ENCODE assay signal across 31 mouse cellular contexts in genomic region chr5:123196746-123197145, GRCm38 (mm10). TPM values are rescaled to one million over a fixed set of nuclear protein-coding genes. Genes with fewer than 3 reads are reported as not detected.
A peak's percentile ranks its signal among the peaks of the same experiment; 100 is the strongest.
DNase-seq lines count a peak whose midpoint lies in the region; ATAC-seq and TF ChIP-seq lines count a peak whose summit lies in the region.
"Had no signal": no experiment of that assay in that cellular context is flagged by ENCODE, and none has a peak within 500 bp of the region (broad histone marks: within the 10 kb centered on the region; RNA-seq: fewer than 3 reads in every experiment).

No protein-coding gene starts in this region.

- H3K9ac ChIP-seq in liver, adult 2 months (ENCODE audit: low read depth, low read length), result peak overlapping the region; percentile 69
- no peak overlapping the region for H3K9ac ChIP-seq in liver, embryonic 14.5 days (replicated peaks)
- H3K9ac ChIP-seq in liver, postnatal 0 days (replicated peaks), result no peak overlapping the region
- H3K9ac ChIP-seq in midbrain, embryonic 14.5 days (replicated peaks; ENCODE audit: low read length), result no peak overlapping the region
- H3K9ac ChIP-seq: forebrain, postnatal 0 days; hindbrain, embryonic 15.5 days had no signal

- H3K27ac ChIP-seq in heart, embryonic 10.5 days, result no peak overlapping the region
- peak overlapping the region; percentile 99 for H3K27ac ChIP-seq in liver, adult 2 months (replicated peaks; ENCODE audit: insufficient read depth, low read depth, low read length)
- H3K27ac ChIP-seq in liver, embryonic 14.5 days, result no peak overlapping the region
- H3K27ac ChIP-seq in liver, postnatal 0 days (ENCODE audit: low read depth), result peak overlapping the region; percentile 89
- no peak overlapping the region for H3K27ac ChIP-seq in midbrain, embryonic 14.5 days (replicated peaks; ENCODE audit: low read depth, low read length)
- no peak overlapping the region for H3K27ac ChIP-seq in left cerebral cortex, adult 2 months
- H3K27ac ChIP-seq: forebrain, embryonic 10.5 days; gastrocnemius, adult 2 months; hindbrain, embryonic 10.5 days; hindbrain, embryonic 15.5 days had no signal

- intact Hi-C loops in left cerebral cortex, adult 2 months (cut with DNase I), result no loop called here

- no peaks in the 10 kb centered on the region for H3K36me3 ChIP-seq in heart, embryonic 10.5 days
- H3K36me3 ChIP-seq in liver, adult 2 months (ENCODE audit: control insufficient read depth, insufficient read depth, low read length), result no peaks in the 10 kb centered on the region
- H3K36me3 ChIP-seq in liver, embryonic 14.5 days (replicated peaks; ENCODE audit: control insufficient read depth, insufficient read depth, low read depth), result no peaks in the 10 kb centered on the region
- H3K36me3 ChIP-seq in liver, postnatal 0 days (replicated peaks; ENCODE audit: insufficient read depth, low read length), result no peaks in the 10 kb centered on the region
- no peaks in the 10 kb centered on the region for H3K36me3 ChIP-seq in midbrain, embryonic 14.5 days (ENCODE audit: control insufficient read depth, insufficient read depth, low read length)
- H3K36me3 ChIP-seq: forebrain, embryonic 10.5 days; G1E; hindbrain, embryonic 10.5 days; hindbrain, embryonic 15.5 days had no signal

- DNase-seq in heart, embryonic 10.5 days (ENCODE audit: low spot score), result peak; percentile 35
- DNase-seq in heart, adult 9 months (ENCODE audit: low spot score in 2 of 2), result no peak
- peak; percentile 100 for DNase-seq in liver, adult 2 months (ENCODE audit: extremely low read depth, low read depth, low spot score)
- no peak for DNase-seq in liver
- DNase-seq in liver, embryonic 14.5 days (ENCODE audit: low read depth in 3 of 3, low spot score in 3 of 3), result no peak
- peak; percentile 67 for DNase-seq in liver, postnatal 0 days
- DNase-seq in midbrain, embryonic 14.5 days, result no peak
- DNase-seq in left cerebral cortex, adult 2 months (ENCODE audit: extremely low spot score in 1 of 2, low spot score in 2 of 2), result no peak
- DNase-seq: adrenal gland, postnatal 10 days; adrenal gland, postnatal 36 days; B cell, adult 2 months; cerebellum, adult 18-20 months; cerebellum, adult 9-10 months; cerebellum, postnatal 14 days; forebrain, postnatal 0 days; gastrocnemius, adult 2 months; gastrocnemius, postnatal 14 days; heart, adult 18-20 months; heart, postnatal 36 days had no signal

- peaks cover 3% of the 10 kb centered on the region; the same call in 1 of the 2 replicates for H3K27me3 ChIP-seq in heart, embryonic 10.5 days (ENCODE audit: insufficient read depth, poor library complexity, severe bottlenecking)
- H3K27me3 ChIP-seq in liver, adult 2 months (ENCODE audit: control insufficient read depth, insufficient read depth, low read length), result no peaks in the 10 kb centered on the region
- H3K27me3 ChIP-seq in liver, embryonic 14.5 days (ENCODE audit: control insufficient read depth, insufficient read depth, low read length), result no peaks in the 10 kb centered on the region
- no peaks in the 10 kb centered on the region for H3K27me3 ChIP-seq in liver, postnatal 0 days (ENCODE audit: insufficient read depth, low read length)
- H3K27me3 ChIP-seq in midbrain, embryonic 14.5 days (ENCODE audit: control insufficient read depth, insufficient read depth, low read length), result no peaks in the 10 kb centered on the region
- H3K27me3 ChIP-seq: hindbrain, embryonic 15.5 days had no signal

- 75% methylated on average over 4 of the region's 4 CpGs for WGBS in heart, embryonic 10.5 days
- WGBS in liver, adult 2 months, result 24% methylated on average over 4 of the region's 4 CpGs
- WGBS in liver, embryonic 14.5 days (ENCODE audit: insufficient replicate concordance), result 69% methylated on average over 4 of the region's 4 CpGs
- WGBS in liver, postnatal 0 days (ENCODE audit: insufficient replicate concordance), result 61% methylated on average over 4 of the region's 4 CpGs
- 78% methylated on average over 4 of the region's 4 CpGs for WGBS in midbrain, embryonic 14.5 days

- no peaks in the 10 kb centered on the region for H3K79me2 ChIP-seq in liver, adult 2 months (ENCODE audit: control insufficient read depth, insufficient read depth, low read length)

- no peaks in the 10 kb centered on the region for H3K4me1 ChIP-seq in heart, embryonic 10.5 days
- H3K4me1 ChIP-seq in liver, adult 2 months (ENCODE audit: control insufficient read depth, insufficient read depth, low read length), result peaks cover 40% of the 10 kb centered on the region
- H3K4me1 ChIP-seq in liver, embryonic 14.5 days (replicated peaks; ENCODE audit: control insufficient read depth in 2 of 2, insufficient read depth in 2 of 2, low read length in 1 of 2), result peaks cover 56 to 59% of the 10 kb centered on the region in 2 experiments
- H3K4me1 ChIP-seq in liver, postnatal 0 days (ENCODE audit: insufficient read depth), result peaks cover 62% of the 10 kb centered on the region
- no peaks in the 10 kb centered on the region for H3K4me1 ChIP-seq in midbrain, embryonic 14.5 days (ENCODE audit: control insufficient read depth, insufficient read depth, low read length)
- H3K4me1 ChIP-seq: hindbrain, embryonic 15.5 days had no signal

- no peak overlapping the region for H3K4me3 ChIP-seq in heart, embryonic 10.5 days
- H3K4me3 ChIP-seq in liver, adult 2 months (ENCODE audit: insufficient read depth, low read depth, low read length), result no peak overlapping the region
- H3K4me3 ChIP-seq in liver, embryonic 14.5 days (ENCODE audit: insufficient read depth in 1 of 2, low read depth in 2 of 2, low read length in 2 of 2), result no peak overlapping the region
- no peak overlapping the region for H3K4me3 ChIP-seq in liver, postnatal 0 days (ENCODE audit: low read depth, low read length)
- no peak overlapping the region for H3K4me3 ChIP-seq in midbrain, embryonic 14.5 days (replicated peaks; ENCODE audit: low read depth, low read length)
- H3K4me3 ChIP-seq in left cerebral cortex, adult 2 months, result no peak overlapping the region
- H3K4me3 ChIP-seq: forebrain, embryonic 10.5 days; gastrocnemius, adult 2 months; hindbrain, embryonic 10.5 days; hindbrain, embryonic 15.5 days had no signal

- TF ChIP-seq CTCF in liver, adult 2 months (IDR thresholded peaks at IDR 0.05; ENCODE audit: low read depth, low read length), result no peak
- TF ChIP-seq CTCF in liver, embryonic 14.5 days (IDR thresholded peaks at IDR 0.05; ENCODE audit: low read depth), result no peak
- no peak for TF ChIP-seq CTCF in liver, postnatal 0 days (IDR thresholded peaks at IDR 0.05; ENCODE audit: low read depth)
- no peak for TF ChIP-seq CTCF in left cerebral cortex, adult 2 months (IDR thresholded peaks at IDR 0.05)

- no peak for TF ChIP-seq EP300 in liver, embryonic 14.5 days (IDR thresholded peaks at IDR 0.05; ENCODE audit: low read depth)
- TF ChIP-seq EP300 in liver, postnatal 0 days (IDR thresholded peaks at IDR 0.05; ENCODE audit: low read depth), result peak; percentile 87

- H3K4me2 ChIP-seq in liver, embryonic 14.5 days (ENCODE audit: low read depth), result no peak overlapping the region
- H3K4me2 ChIP-seq in liver, postnatal 0 days (ENCODE audit: low read depth, low read length), result no peak overlapping the region
- no peak overlapping the region for H3K4me2 ChIP-seq in midbrain, embryonic 14.5 days (ENCODE audit: low read length)
- H3K4me2 ChIP-seq: heart, embryonic 11.5 days; hindbrain, embryonic 15.5 days had no signal

- peak; percentile 3; the same call in 1 of the 2 replicates for ATAC-seq in liver, embryonic 14.5 days (ENCODE audit: insufficient read depth)
- ATAC-seq in liver, postnatal 0 days, result peak; percentile 70
- ATAC-seq in midbrain, embryonic 14.5 days (ENCODE audit: low FRiP score, low TSS enrichment), result no peak
- ATAC-seq: forebrain, embryonic 14.5 days; forebrain, postnatal 0 days; Patski had no signal

- TF ChIP-seq POLR2A in liver, adult 2 months (IDR thresholded peaks at IDR 0.05; ENCODE audit: extremely low read depth, insufficient read depth, low read length), result no peak

- no peaks in the 10 kb centered on the region for H3K9me3 ChIP-seq in heart, embryonic 10.5 days
- H3K9me3 ChIP-seq in liver, embryonic 14.5 days (ENCODE audit: control insufficient read depth, low read length), result no peaks in the 10 kb centered on the region
- H3K9me3 ChIP-seq in liver, postnatal 0 days (ENCODE audit: low read length), result no peaks in the 10 kb centered on the region
- H3K9me3 ChIP-seq in midbrain, embryonic 14.5 days (ENCODE audit: control insufficient read depth, low read length), result no peaks in the 10 kb centered on the region
- H3K9me3 ChIP-seq: forebrain, embryonic 10.5 days; G1E; hindbrain, embryonic 10.5 days; hindbrain, embryonic 15.5 days had no signal

RNA-seq across cellular contexts. Expression of gene Hpd, which starts 14.2 kb away (rescaled TPM):
- polyA plus RNA-seq in heart, embryonic 10.5 days (2016; fragmentation: Nextera tagmentation; extraction: Ambion mirVana), result 0.35 TPM in 1 of 2 replicates, not detected in the other
- total RNA-seq in liver, adult 2 months (2014; rRNA removed), result 3,614 and 3,656 TPM in 2 replicates
- 3,813 and 5,374 TPM in 2 replicates for polyA plus RNA-seq in liver, adult 2 months (2012; rRNA removed)
- 28.7 and 29.2 TPM in 2 replicates for polyA plus RNA-seq in liver, embryonic 14.5 days (2012; rRNA removed)
- polyA plus RNA-seq in liver, embryonic 14.5 days (2014; fragmentation: Nextera tagmentation; extraction: Ambion mirVana), result 26.7 and 37.0 TPM in 2 replicates
- 638 and 713 TPM in 2 replicates for polyA plus RNA-seq in liver, postnatal 0 days (2015; fragmentation: Nextera tagmentation; extraction: Ambion mirVana)
- not detected in 2 replicates for polyA plus RNA-seq in midbrain, embryonic 14.5 days (2014; fragmentation: Nextera tagmentation; extraction: Ambion mirVana)
- not detected for total RNA-seq in left cerebral cortex, adult 2 months (2021)
- total RNA-seq: forebrain, postnatal 0 days; G1E; gastrocnemius, adult 2 months; gastrocnemius, postnatal 14 days; heart, postnatal 36 days had no signal
- polyA plus RNA-seq: embryonic facial prominence, embryonic 11.5 days; embryonic facial prominence, embryonic 14.5 days; forebrain, embryonic 14.5 days; forebrain, postnatal 0 days; frontal cortex, adult 2 months; G1E; heart, embryonic 11.5 days; heart, embryonic 14.5 days; heart, postnatal 0 days; hindbrain, embryonic 10.5 days; hindbrain, embryonic 15.5 days; Patski had no signal

RNA-seq across cellular contexts. Expression of gene Psmd9, which starts 27.5 kb away (rescaled TPM):
- polyA plus RNA-seq in heart, embryonic 10.5 days (2016; fragmentation: Nextera tagmentation; extraction: Ambion mirVana), result 73.2 and 85.3 TPM in 2 replicates
- total RNA-seq in liver, adult 2 months (2014; rRNA removed), result 29.8 and 39.8 TPM in 2 replicates
- 26.4 and 28.5 TPM in 2 replicates for polyA plus RNA-seq in liver, adult 2 months (2012; rRNA removed)
- 17.4 and 26.6 TPM in 2 replicates for polyA plus RNA-seq in liver, embryonic 14.5 days (2012; rRNA removed)
- 51.4 and 55.1 TPM in 2 replicates for polyA plus RNA-seq in liver, embryonic 14.5 days (2014; fragmentation: Nextera tagmentation; extraction: Ambion mirVana)
- polyA plus RNA-seq in liver, postnatal 0 days (2015; fragmentation: Nextera tagmentation; extraction: Ambion mirVana), result 116 and 120 TPM in 2 replicates
- polyA plus RNA-seq in midbrain, embryonic 14.5 days (2014; fragmentation: Nextera tagmentation; extraction: Ambion mirVana), result 51.3 and 61.2 TPM in 2 replicates
- 10 to 100 TPM; 23.4 to 24.9 TPM for total RNA-seq in left cerebral cortex, adult 2 months (2021)

RNA-seq across cellular contexts. Expression of gene Setd1b, which starts 54.8 kb away (rescaled TPM):
- 5.4 and 9.8 TPM in 2 replicates for polyA plus RNA-seq in heart, embryonic 10.5 days (2016; fragmentation: Nextera tagmentation; extraction: Ambion mirVana)
- 1.8 and 3.8 TPM in 2 replicates for total RNA-seq in liver, adult 2 months (2014; rRNA removed)
- 6.0 and 7.2 TPM in 2 replicates for polyA plus RNA-seq in liver, adult 2 months (2012; rRNA removed)
- 2.3 and 2.7 TPM in 2 replicates for polyA plus RNA-seq in liver, embryonic 14.5 days (2012; rRNA removed)
- 3.3 and 4.3 TPM in 2 replicates for polyA plus RNA-seq in liver, embryonic 14.5 days (2014; fragmentation: Nextera tagmentation; extraction: Ambion mirVana)
- 3.6 and 4.3 TPM in 2 replicates for polyA plus RNA-seq in liver, postnatal 0 days (2015; fragmentation: Nextera tagmentation; extraction: Ambion mirVana)
- 14.2 and 15.0 TPM in 2 replicates for polyA plus RNA-seq in midbrain, embryonic 14.5 days (2014; fragmentation: Nextera tagmentation; extraction: Ambion mirVana)
- total RNA-seq in left cerebral cortex, adult 2 months (2021), result 10 to 100 TPM; 32.4 to 42.2 TPM

RNA-seq across cellular contexts. Expression of gene Wdr66, which starts 55.2 kb away (rescaled TPM):
- polyA plus RNA-seq in heart, embryonic 10.5 days (2016; fragmentation: Nextera tagmentation; extraction: Ambion mirVana), result 0.53 and 0.79 TPM in 2 replicates
- 0.37 and 0.60 TPM in 2 replicates for total RNA-seq in liver, adult 2 months (2014; rRNA removed)
- 0.35 and 0.60 TPM in 2 replicates for polyA plus RNA-seq in liver, adult 2 months (2012; rRNA removed)
- polyA plus RNA-seq in liver, embryonic 14.5 days (2012; rRNA removed), result 0.11 and 0.16 TPM in 2 replicates
- 0.10 TPM in 1 of 2 replicates, not detected in the other for polyA plus RNA-seq in liver, embryonic 14.5 days (2014; fragmentation: Nextera tagmentation; extraction: Ambion mirVana)
- polyA plus RNA-seq in liver, postnatal 0 days (2015; fragmentation: Nextera tagmentation; extraction: Ambion mirVana), result 0.06 and 0.21 TPM in 2 replicates
- polyA plus RNA-seq in midbrain, embryonic 14.5 days (2014; fragmentation: Nextera tagmentation; extraction: Ambion mirVana), result 0.46 and 1.2 TPM in 2 replicates
- total RNA-seq in left cerebral cortex, adult 2 months (2021), result 1 to 10 TPM; 6.0 to 6.2 TPM
- polyA plus RNA-seq: G1E had no signal

Comparison
In these comparisons a context has a peak if more than half of its experiments do, and no peak if none do; other contexts are left out.
1. DNase-seq: peak in heart, embryonic 10.5 days (single experiment), liver, adult 2 months (single experiment) and liver, postnatal 0 days (single experiment); none in heart, adult 9 months (0 of 2), liver (single experiment), liver, embryonic 14.5 days (0 of 3), midbrain, embryonic 14.5 days (single experiment) and left cerebral cortex, adult 2 months (0 of 2).
2. H3K27ac ChIP-seq: peak in liver, adult 2 months (single experiment) and liver, postnatal 0 days (single experiment); none in heart, embryonic 10.5 days (single experiment), liver, embryonic 14.5 days (single experiment), midbrain, embryonic 14.5 days (single experiment) and left cerebral cortex, adult 2 months (single experiment).
3. RNA of gene Hpd, which starts 14.2 kb away (polyA plus RNA-seq): 3,813 to 5,374 TPM in liver, adult 2 months and 638 to 713 TPM in liver, postnatal 0 days; 26.7 to 37.0 TPM in liver, embryonic 14.5 days, 0.35 TPM in heart, embryonic 10.5 days and not detected in midbrain, embryonic 14.5 days; every median in the first group is over 10 times any median in the second.